In the genomic region with DNA sequence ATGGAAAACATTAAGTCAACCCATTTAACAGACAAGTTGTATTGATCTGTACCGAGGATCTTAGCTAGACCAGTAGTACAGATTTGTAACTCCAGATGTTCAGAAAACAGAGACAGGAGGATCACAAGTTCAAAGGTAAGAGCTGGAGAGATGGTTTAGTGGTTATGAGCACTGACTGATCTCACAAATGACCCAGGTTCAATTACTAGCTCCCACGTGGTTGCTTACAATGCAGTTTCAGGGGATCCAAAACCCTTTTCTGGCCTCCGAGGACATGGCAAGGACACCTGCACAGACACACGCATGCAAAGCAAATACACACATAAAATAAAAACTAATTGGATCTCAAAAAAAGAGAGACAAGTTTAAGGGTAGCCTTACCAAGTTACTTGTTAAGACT, we compare ENCODE assay signal across 29 mouse cellular contexts. TPM values are rescaled to one million over a fixed set of nuclear protein-coding genes. Genes with fewer than 3 reads are reported as not detected.
"Had no signal": no experiment of that assay in that cellular context is flagged by ENCODE, and none has a peak within 500 bp of the region (broad histone marks: within the 10 kb centered on the region; RNA-seq: fewer than 3 reads in every experiment).

No protein-coding gene starts in this region.

- DNase-seq: gastrocnemius, postnatal 14 days; gastrocnemius, postnatal 36 days; heart, adult 2 months; heart, postnatal 14 days; heart, postnatal 36 days; kidney, adult 18-20 months; kidney, postnatal 10 days; kidney, postnatal 25 days; liver; liver, embryonic 13.5 days had no signal

- H3K36me3 ChIP-seq: heart, embryonic 13.5 days; heart, embryonic 15.5 days; hindbrain, embryonic 13.5 days; hindbrain, embryonic 15.5 days; limb, embryonic 10.5 days; limb, embryonic 12.5 days; liver, embryonic 13.5 days; liver, embryonic 15.5 days had no signal

- H3K4me3 ChIP-seq: heart, adult 2 months; heart, embryonic 13.5 days; heart, embryonic 15.5 days; hindbrain, embryonic 13.5 days; hindbrain, embryonic 15.5 days; left cerebral cortex, adult 2 months; limb, embryonic 10.5 days; limb, embryonic 12.5 days; liver, embryonic 13.5 days; liver, embryonic 15.5 days had no signal

- H3K9ac ChIP-seq: heart, embryonic 13.5 days; heart, embryonic 15.5 days; hindbrain, embryonic 13.5 days; hindbrain, embryonic 15.5 days; limb, embryonic 12.5 days; liver, embryonic 13.5 days; liver, embryonic 15.5 days had no signal

- H3K4me2 ChIP-seq: heart, embryonic 11.5 days; heart, embryonic 13.5 days; heart, embryonic 15.5 days; hindbrain, embryonic 13.5 days; hindbrain, embryonic 15.5 days; limb, embryonic 12.5 days; liver, embryonic 11.5 days; liver, embryonic 13.5 days; liver, embryonic 15.5 days had no signal

- H3K27ac ChIP-seq: heart, adult 2 months; heart, embryonic 13.5 days; heart, embryonic 15.5 days; hindbrain, embryonic 13.5 days; hindbrain, embryonic 15.5 days; hindbrain, postnatal 0 days; left cerebral cortex, adult 2 months; limb, embryonic 10.5 days; limb, embryonic 12.5 days; liver, embryonic 13.5 days; liver, embryonic 15.5 days had no signal

- H3K9me3 ChIP-seq: heart, embryonic 13.5 days; heart, embryonic 15.5 days; hindbrain, embryonic 13.5 days; hindbrain, embryonic 15.5 days; limb, embryonic 10.5 days; limb, embryonic 12.5 days; liver, embryonic 13.5 days; liver, embryonic 15.5 days had no signal

RNA-seq across cellular contexts. Expression of gene 1700016H13Rik, which starts 42.8 kb away (rescaled TPM):
- total RNA-seq: heart, adult 2 months; heart, postnatal 14 days; heart, postnatal 36 days; hematopoietic stem cell, adult 5-6 weeks; layer of hippocampus, adult 18-20 months; layer of hippocampus, postnatal 10 days; layer of hippocampus, postnatal 25 days; left cerebral cortex, adult 2 months; left cerebral cortex, postnatal 14 days; left cerebral cortex, postnatal 36 days had no signal
- polyA plus RNA-seq: heart, embryonic 11.5 days; hindbrain, embryonic 11.5 days; hindbrain, postnatal 0 days; intestine, embryonic 16.5 days; liver, embryonic 15.5 days had no signal
